Mouse (Mus musculus): ENCODE data around the gene Sfi1. TPM values are rescaled to one million over a fixed set of nuclear protein-coding genes. Genes with fewer than 3 reads are reported as not detected.
"Not testable (repeated sequence)": the region's sequence is repeated elsewhere in the genome, so short reads cannot be mapped to it uniquely, and the experiment has no call there.

The Sfi1 gene
- polyA plus RNA-seq, 1 experiment from 2014 or later, result 12.0 TPM

- ATAC-seq (replicated peaks; ENCODE audit: extremely low read depth, insufficient read depth, low FRiP score), result peak; percentile 28
- H3K4me3 ChIP-seq (ENCODE audit: low read length); H3K9ac ChIP-seq (ENCODE audit: low read length); H3K27me3 ChIP-seq (ENCODE audit: control insufficient read depth, insufficient read depth, low read length); H3K36me3 ChIP-seq (ENCODE audit: control insufficient read depth, insufficient read depth); H3K9me3 ChIP-seq (replicated peaks; ENCODE audit: control insufficient read depth, low read length); H3K4me2 ChIP-seq (ENCODE audit: low read depth, low read length); H3K4me1 ChIP-seq (ENCODE audit: control insufficient read depth, insufficient read depth, low read length); H3K27ac ChIP-seq (ENCODE audit: low read length): not testable (repeated sequence)
- 84% methylated on average over 5 of the region's 7 CpGs for WGBS
These were observed 65.9 kb downstream of the Sfi1 start for GRCm38 (mm10) chr11:3127303-3127795.

GRCm38 (mm10) chr11:3126478-3127302 is 66.6 kb downstream of the Sfi1 start:
- WGBS, result 64% methylated on average over 6 of the region's 6 CpGs
- not testable (repeated sequence) for H3K27me3 ChIP-seq (ENCODE audit: control insufficient read depth, insufficient read depth, low read length); H3K9me3 ChIP-seq (replicated peaks; ENCODE audit: control insufficient read depth, low read length); H3K27ac ChIP-seq (ENCODE audit: low read length); H3K4me2 ChIP-seq (ENCODE audit: low read depth, low read length); H3K4me1 ChIP-seq (ENCODE audit: control insufficient read depth, insufficient read depth, low read length); H3K36me3 ChIP-seq (ENCODE audit: control insufficient read depth, insufficient read depth); H3K9ac ChIP-seq (ENCODE audit: low read length); H3K4me3 ChIP-seq (ENCODE audit: low read length)
- ATAC-seq (replicated peaks; ENCODE audit: extremely low read depth, insufficient read depth, low FRiP score), result peak; percentile 11

- H3K4me1 ChIP-seq (ENCODE audit: control insufficient read depth, insufficient read depth, low read length); H3K9ac ChIP-seq (ENCODE audit: low read length); H3K4me3 ChIP-seq (ENCODE audit: low read length); H3K4me2 ChIP-seq (ENCODE audit: low read depth, low read length); H3K27me3 ChIP-seq (ENCODE audit: control insufficient read depth, insufficient read depth, low read length); H3K27ac ChIP-seq (ENCODE audit: low read length); H3K9me3 ChIP-seq (replicated peaks; ENCODE audit: control insufficient read depth, low read length); H3K36me3 ChIP-seq (ENCODE audit: control insufficient read depth, insufficient read depth); ATAC-seq (replicated peaks; ENCODE audit: extremely low read depth, insufficient read depth, low FRiP score): not testable (repeated sequence)
- 88% methylated on average over 3 of the region's 4 CpGs for WGBS
These were observed 67.3 kb downstream of the Sfi1 start for GRCm38 (mm10) chr11:3125922-3126321.

GRCm38 (mm10) chr11:3124932-3125810 is 68.1 kb downstream of the Sfi1 start:
- ATAC-seq (replicated peaks; ENCODE audit: extremely low read depth, insufficient read depth, low FRiP score); H3K9ac ChIP-seq (ENCODE audit: low read length); H3K27me3 ChIP-seq (ENCODE audit: control insufficient read depth, insufficient read depth, low read length); H3K27ac ChIP-seq (ENCODE audit: low read length); H3K36me3 ChIP-seq (ENCODE audit: control insufficient read depth, insufficient read depth); H3K4me3 ChIP-seq (ENCODE audit: low read length); H3K4me1 ChIP-seq (ENCODE audit: control insufficient read depth, insufficient read depth, low read length); H3K9me3 ChIP-seq (replicated peaks; ENCODE audit: control insufficient read depth, low read length); H3K4me2 ChIP-seq (ENCODE audit: low read depth, low read length): not testable (repeated sequence)
- WGBS, result 84% methylated on average over 21 of the region's 22 CpGs

- Histone ChIP-seq H3K27me3 (ENCODE audit: control insufficient read depth, insufficient read depth, low read length) (no peaks in the 10 kb centered on the region), H3K36me3 (ENCODE audit: control insufficient read depth, insufficient read depth) (no peaks in the 10 kb centered on the region), H3K4me3 (ENCODE audit: low read length) (no peak overlapping the region), H3K9me3 (replicated peaks; ENCODE audit: control insufficient read depth, low read length) (peaks cover 5% of the 10 kb centered on the region), H3K4me2 (ENCODE audit: low read depth, low read length) (no peak overlapping the region), H3K9ac (ENCODE audit: low read length) (no peak overlapping the region), H3K27ac (ENCODE audit: low read length) (no peak overlapping the region), H3K4me1 (ENCODE audit: control insufficient read depth, insufficient read depth, low read length) (no peaks in the 10 kb centered on the region)
- no peak for ATAC-seq (replicated peaks; ENCODE audit: extremely low read depth, insufficient read depth, low FRiP score)
- 57% methylated on average over 3 of the region's 3 CpGs for WGBS
These were observed 78.9 kb downstream of the Sfi1 start for GRCm38 (mm10) chr11:3114403-3114802.

GRCm38 (mm10) chr11:3106154-3106553 is 87.1 kb downstream of the Sfi1 start:
- WGBS, result 70% methylated on average over 3 of the region's 3 CpGs
- Histone ChIP-seq H3K4me3 (ENCODE audit: low read length) (no peak overlapping the region), H3K4me2 (ENCODE audit: low read depth, low read length) (no peak overlapping the region), H3K9ac (ENCODE audit: low read length) (no peak overlapping the region), H3K4me1 (ENCODE audit: control insufficient read depth, insufficient read depth, low read length) (no peaks in the 10 kb centered on the region), H3K27me3 (ENCODE audit: control insufficient read depth, insufficient read depth, low read length) (no peaks in the 10 kb centered on the region), H3K9me3 (replicated peaks; ENCODE audit: control insufficient read depth, low read length) (peaks cover 32% of the 10 kb centered on the region), H3K27ac (ENCODE audit: low read length) (no peak overlapping the region), H3K36me3 (ENCODE audit: control insufficient read depth, insufficient read depth) (no peaks in the 10 kb centered on the region)
- ATAC-seq (replicated peaks; ENCODE audit: extremely low read depth, insufficient read depth, low FRiP score), result no peak

- Histone ChIP-seq H3K27ac (ENCODE audit: low read length) (no peak overlapping the region), H3K4me1 (ENCODE audit: control insufficient read depth, insufficient read depth, low read length) (no peaks in the 10 kb centered on the region), H3K4me2 (ENCODE audit: low read depth, low read length) (no peak overlapping the region), H3K9me3 (replicated peaks; ENCODE audit: control insufficient read depth, low read length) (peaks cover 36% of the 10 kb centered on the region), H3K36me3 (ENCODE audit: control insufficient read depth, insufficient read depth) (no peaks in the 10 kb centered on the region), H3K27me3 (ENCODE audit: control insufficient read depth, insufficient read depth, low read length) (no peaks in the 10 kb centered on the region), H3K9ac (ENCODE audit: low read length) (no peak overlapping the region), H3K4me3 (ENCODE audit: low read length) (no peak overlapping the region)
- WGBS, result 79% methylated on average over 21 of the region's 21 CpGs
- 0 out of 2 replicates have a peak, but pooled peaks have one; percentile 33 for ATAC-seq (replicated peaks; ENCODE audit: extremely low read depth, insufficient read depth, low FRiP score)
These were observed 88.0 kb downstream of the Sfi1 start for GRCm38 (mm10) chr11:3105261-3105731.

- not testable (repeated sequence) for H3K27me3 ChIP-seq (ENCODE audit: control insufficient read depth, insufficient read depth, low read length); ATAC-seq (replicated peaks; ENCODE audit: extremely low read depth, insufficient read depth, low FRiP score); H3K4me2 ChIP-seq (ENCODE audit: low read depth, low read length); H3K4me3 ChIP-seq (ENCODE audit: low read length); H3K9ac ChIP-seq (ENCODE audit: low read length); H3K36me3 ChIP-seq (ENCODE audit: control insufficient read depth, insufficient read depth); H3K27ac ChIP-seq (ENCODE audit: low read length); H3K4me1 ChIP-seq (ENCODE audit: control insufficient read depth, insufficient read depth, low read length)
- 80% methylated on average over 20 of the region's 20 CpGs for WGBS
- H3K9me3 ChIP-seq (replicated peaks; ENCODE audit: control insufficient read depth, low read length), result peaks cover 36% of the 10 kb centered on the region
These were observed 88.6 kb downstream of the Sfi1 start for GRCm38 (mm10) chr11:3104501-3105260.
